Mouse (Mus musculus) E14TG2a.4 (cell line): ENCODE measurements around the gene Ap3b2.

ENCODE experiments used
- CTCF ChIP-seq: conservative IDR thresholded peaks from 2 replicates; pipeline ENCODE4 v1.5.1; 2014; ENCODE audit warnings: low read length
- NANOG ChIP-seq: IDR thresholded peaks from 2 replicates; pipeline ENCODE4 v1.6.1; 2014; ENCODE audit warnings: borderline replicate concordance, low read length, mixed read lengths
- POU5F1 ChIP-seq: IDR thresholded peaks from 2 replicates; pipeline ENCODE4 v1.6.1; 2014; ENCODE audit warnings: low read length, borderline replicate concordance

GRCm38 (mm10) chr7:81462815-81463214, 30.9 kb downstream of the Ap3b2 start:
- TF ChIP-seq POU5F1 (no peak), CTCF (no peak), NANOG (no peak)
